Mouse (Mus musculus): ENCODE measurements at regions not wholly inside any gene's neighbourhood (a gene's known extent, or its start where the extent isn't known, plus 50 kb on each side); places are given as distances from the start of the nearest gene placed in this dataset.

DNA sequence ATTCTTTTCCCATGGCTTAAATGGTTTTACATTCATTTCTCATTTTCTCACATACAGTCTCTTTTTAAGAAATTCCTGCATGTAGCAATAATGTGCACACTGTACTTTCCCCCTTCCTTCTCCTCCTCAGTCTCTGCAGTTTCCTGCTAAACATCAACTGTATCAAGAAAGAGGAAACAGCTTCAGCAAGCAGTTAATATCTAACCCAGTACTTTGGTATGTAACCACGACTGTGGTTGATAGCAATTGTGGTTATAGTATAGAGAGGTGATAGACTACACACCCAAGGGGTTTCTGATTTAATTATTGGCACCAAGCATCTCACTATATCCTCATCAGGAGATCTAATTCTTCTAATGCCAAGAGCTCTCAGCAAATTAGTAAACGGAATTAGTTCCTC is 52.8 kb upstream of the Eci2 start:
- Histone ChIP-seq H3K79me2 (ENCODE audit: inconsistent target) (no peaks in the 10 kb centered on the region), H3K27ac (no peak overlapping the region), H3K4me3 (ENCODE audit: inconsistent target) (no peak overlapping the region), H3K36me3 (ENCODE audit: inconsistent target) (no peaks in the 10 kb centered on the region)
- WGBS (ENCODE audit: missing documents), result 6% methylated on average over 2 of the region's 2 CpGs

DNA sequence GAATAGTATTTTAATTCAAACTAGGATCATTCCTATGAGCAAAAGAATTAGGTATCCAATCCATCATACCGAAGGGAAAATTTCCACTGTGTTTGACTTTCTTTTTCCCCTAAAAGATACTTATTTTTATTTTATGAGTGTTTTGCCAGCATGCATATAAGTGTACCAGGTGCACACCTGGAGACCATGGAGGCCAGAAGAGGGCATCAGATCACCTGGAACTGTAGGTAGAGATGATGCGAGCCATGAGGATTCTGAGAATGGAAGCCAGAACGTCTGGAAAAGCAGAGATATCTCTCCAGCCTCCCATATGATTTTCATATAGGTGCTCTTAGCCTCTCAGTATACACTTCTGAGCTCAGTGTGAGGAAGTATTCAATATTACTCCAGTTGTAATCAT is 58.5 kb upstream of the Eci2 start:
- no peak overlapping the region for H3K4me3 ChIP-seq (ENCODE audit: inconsistent target)
- H3K79me2 ChIP-seq (ENCODE audit: inconsistent target), result no peaks in the 10 kb centered on the region
- WGBS (ENCODE audit: missing documents), result 90% methylated on average over 3 of the region's 3 CpGs
- H3K27ac ChIP-seq, result no peak overlapping the region
- no peaks in the 10 kb centered on the region for H3K36me3 ChIP-seq (ENCODE audit: inconsistent target)

- Histone ChIP-seq H3K27ac (no peak overlapping the region), H3K79me2 (ENCODE audit: inconsistent target) (no peaks in the 10 kb centered on the region), H3K4me3 (ENCODE audit: inconsistent target) (no peak overlapping the region), H3K36me3 (ENCODE audit: inconsistent target) (no peaks in the 10 kb centered on the region)
- 70% methylated on average over 6 of the region's 6 CpGs for WGBS (ENCODE audit: missing documents)
Measured at GRCm38 (mm10) chr13:35087246-35088040, 60.5 kb upstream of the Eci2 start.

- no peak overlapping the region for H3K27ac ChIP-seq
- no peaks in the 10 kb centered on the region for H3K36me3 ChIP-seq (ENCODE audit: inconsistent target)
- no peaks in the 10 kb centered on the region for H3K79me2 ChIP-seq (ENCODE audit: inconsistent target)
- H3K4me3 ChIP-seq (ENCODE audit: inconsistent target), result no peak overlapping the region
- WGBS (ENCODE audit: missing documents), result 93% methylated on average over 3 of the region's 3 CpGs
Measured at GRCm38 (mm10) chr13:35091155-35091554, 64.3 kb upstream of the Eci2 start.

- Histone ChIP-seq H3K27ac (no peak overlapping the region), H3K4me3 (ENCODE audit: inconsistent target) (no peak overlapping the region), H3K79me2 (ENCODE audit: inconsistent target) (no peaks in the 10 kb centered on the region), H3K36me3 (ENCODE audit: inconsistent target) (no peaks in the 10 kb centered on the region)
- WGBS (ENCODE audit: missing documents), result 16% methylated on average over 1 of the region's 1 CpGs
Measured at GRCm38 (mm10) chr13:35119782-35120181, 92.9 kb upstream of the Eci2 start.

GRCm38 (mm10) chr13:35129475-35129874 is 102.6 kb upstream of the Eci2 start:
- no peak overlapping the region for H3K4me3 ChIP-seq (ENCODE audit: inconsistent target)
- H3K36me3 ChIP-seq (ENCODE audit: inconsistent target), result no peaks in the 10 kb centered on the region
- no peak overlapping the region for H3K27ac ChIP-seq
- WGBS (ENCODE audit: missing documents), result 46% methylated on average over 2 of the region's 2 CpGs
- no peaks in the 10 kb centered on the region for H3K79me2 ChIP-seq (ENCODE audit: inconsistent target)

DNA sequence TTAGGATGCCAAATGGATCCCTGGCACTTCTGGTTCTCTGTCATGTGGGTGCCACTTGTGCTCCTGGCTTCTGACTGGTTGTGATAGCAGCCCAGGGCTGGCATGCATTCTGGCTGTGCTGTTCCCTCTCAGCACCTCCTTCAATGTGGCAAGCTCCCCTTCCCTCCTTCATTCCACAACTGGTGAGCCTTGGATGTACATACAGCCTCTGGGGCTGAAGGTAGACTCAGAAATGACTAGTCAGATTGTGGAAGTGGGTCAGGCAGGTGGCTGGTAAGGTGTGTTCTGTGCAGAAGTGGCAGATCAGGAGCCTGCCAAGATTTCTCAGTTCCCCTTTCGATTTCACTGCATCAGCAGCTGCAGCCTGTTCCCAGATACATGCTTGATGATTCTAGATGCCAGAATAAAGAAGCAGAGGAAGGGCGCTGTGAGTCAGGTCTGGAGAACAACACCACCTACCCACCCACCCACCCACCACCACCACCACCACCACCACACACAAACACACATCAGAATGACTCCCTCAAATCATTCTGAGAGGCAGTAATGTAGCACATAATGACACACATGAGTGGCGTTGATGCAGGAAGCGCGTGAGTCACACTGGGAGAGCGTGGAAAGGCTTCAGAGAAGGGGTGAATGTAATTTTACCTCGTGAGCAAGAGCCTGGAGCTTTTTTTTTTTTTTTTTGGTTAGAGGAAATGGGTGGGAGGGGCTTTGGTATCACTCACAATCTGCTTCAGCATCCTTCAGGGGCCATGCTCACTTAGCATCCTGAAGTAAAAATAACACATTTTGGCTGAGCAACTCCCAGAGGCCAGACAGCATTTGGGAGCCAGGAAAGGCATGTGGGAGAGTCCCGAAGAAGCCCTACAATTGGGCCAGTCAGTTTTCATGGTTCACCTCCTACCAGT is 104.6 kb upstream of the Eci2 start:
- 17% methylated on average over 6 of the region's 8 CpGs for WGBS (ENCODE audit: missing documents)
- H3K36me3 ChIP-seq (ENCODE audit: inconsistent target), result no peaks in the 10 kb centered on the region
- no peak overlapping the region for H3K4me3 ChIP-seq (ENCODE audit: inconsistent target)
- no peaks in the 10 kb centered on the region for H3K79me2 ChIP-seq (ENCODE audit: inconsistent target)
- no peak overlapping the region for H3K27ac ChIP-seq

DNA sequence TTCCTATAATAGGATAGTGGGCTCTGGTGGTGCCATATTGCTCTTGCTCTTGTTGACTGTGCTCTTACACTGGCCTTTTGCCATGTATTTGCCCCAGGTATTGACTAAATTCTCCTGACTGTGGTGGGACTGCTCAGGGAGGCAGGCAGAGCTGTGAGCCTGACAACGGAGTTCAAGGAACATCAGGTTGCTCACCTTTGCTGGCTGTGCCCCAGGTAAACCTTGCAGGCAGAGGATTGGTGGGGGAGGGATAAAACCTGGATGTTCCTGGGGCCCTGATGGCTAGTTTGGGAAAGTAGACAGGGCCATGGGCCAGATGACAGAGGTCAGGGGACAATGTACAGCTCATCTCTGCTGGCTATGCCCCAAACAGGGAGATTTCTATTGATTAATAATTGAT is 124.7 kb upstream of the Eci2 start:
- no peaks in the 10 kb centered on the region for H3K79me2 ChIP-seq (ENCODE audit: inconsistent target)
- H3K27ac ChIP-seq, result no peak overlapping the region
- WGBS (ENCODE audit: missing documents), result 100% methylated on average over 1 of the region's 1 CpGs
- no peaks in the 10 kb centered on the region for H3K36me3 ChIP-seq (ENCODE audit: inconsistent target)
- no peak overlapping the region for H3K4me3 ChIP-seq (ENCODE audit: inconsistent target)

- no peaks in the 10 kb centered on the region for H3K36me3 ChIP-seq (ENCODE audit: inconsistent target)
- no peak overlapping the region for H3K4me3 ChIP-seq (ENCODE audit: inconsistent target)
- 89% methylated on average over 3 of the region's 3 CpGs for WGBS (ENCODE audit: missing documents)
- H3K79me2 ChIP-seq (ENCODE audit: inconsistent target), result no peaks in the 10 kb centered on the region
- H3K27ac ChIP-seq, result no peak overlapping the region
Measured at GRCm38 (mm10) chr13:35159456-35159855, 132.6 kb upstream of the Eci2 start.

- Histone ChIP-seq H3K27ac (no peak overlapping the region), H3K79me2 (ENCODE audit: inconsistent target) (no peaks in the 10 kb centered on the region), H3K36me3 (ENCODE audit: inconsistent target) (no peaks in the 10 kb centered on the region), H3K4me3 (ENCODE audit: inconsistent target) (no peak overlapping the region)
- 81% methylated on average over 2 of the region's 2 CpGs for WGBS (ENCODE audit: missing documents)
Measured at GRCm38 (mm10) chr13:35160767-35161166, 133.9 kb upstream of the Eci2 start.

- WGBS (ENCODE audit: missing documents), result 85% methylated on average over 5 of the region's 5 CpGs
- no peak overlapping the region for H3K27ac ChIP-seq
Measured at GRCm38 (mm10) chr13:35166080-35166479, 139.2 kb upstream of the Eci2 start.

DNA sequence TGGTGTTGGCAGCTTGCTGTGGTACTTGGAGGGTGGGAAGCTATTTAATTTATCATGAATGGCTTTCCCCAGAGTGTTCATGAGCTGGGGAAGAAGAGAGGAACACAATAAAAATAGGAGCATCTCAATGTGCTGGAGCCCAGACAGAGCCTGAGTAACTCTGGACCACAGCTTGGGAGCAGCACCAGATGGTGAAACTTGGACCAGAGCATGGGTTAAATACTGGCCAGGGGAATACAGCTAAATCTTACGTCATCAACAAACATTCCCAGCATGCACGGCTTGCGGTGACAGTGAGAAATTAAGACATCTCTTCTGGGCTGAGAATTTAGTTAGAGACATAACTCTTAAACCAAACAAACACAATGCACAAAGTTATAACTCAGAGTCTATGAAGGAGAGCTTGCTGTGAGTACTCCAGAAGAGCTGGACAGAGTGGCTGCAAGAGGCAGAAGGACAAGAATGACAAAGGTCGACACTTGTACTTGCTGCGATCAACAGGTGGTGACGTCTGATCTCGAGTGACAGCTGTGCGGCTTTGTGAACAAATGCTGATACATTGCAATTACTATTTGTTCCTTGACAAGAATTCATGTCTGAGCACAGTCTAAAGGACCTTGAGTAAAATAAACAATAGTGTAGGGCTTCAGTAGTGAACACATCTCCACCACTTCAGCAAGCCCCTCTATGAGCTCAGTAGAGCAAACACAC is 140.1 kb upstream of the Eci2 start:
- WGBS (ENCODE audit: missing documents), result 94% methylated on average over 8 of the region's 8 CpGs
- H3K27ac ChIP-seq, result no peak overlapping the region
- no peaks in the 10 kb centered on the region for H3K79me2 ChIP-seq (ENCODE audit: inconsistent target)
- no peaks in the 10 kb centered on the region for H3K36me3 ChIP-seq (ENCODE audit: inconsistent target)
- no peak overlapping the region for H3K4me3 ChIP-seq (ENCODE audit: inconsistent target)

More at GRCm38 (mm10) chr13:35166080-35166479, 139.2 kb upstream of the Eci2 start:
- Histone ChIP-seq H3K36me3 (ENCODE audit: inconsistent target) (no peaks in the 10 kb centered on the region), H3K79me2 (ENCODE audit: inconsistent target) (no peaks in the 10 kb centered on the region), H3K4me3 (ENCODE audit: inconsistent target) (no peak overlapping the region)

GRCm38 (mm10) chr13:35171562-35172254 is 144.8 kb upstream of the Eci2 start:
- Histone ChIP-seq H3K27ac (no peak overlapping the region), H3K4me3 (ENCODE audit: inconsistent target) (no peak overlapping the region), H3K36me3 (ENCODE audit: inconsistent target) (no peaks in the 10 kb centered on the region), H3K79me2 (ENCODE audit: inconsistent target) (no peaks in the 10 kb centered on the region)
- 77% methylated on average over 11 of the region's 11 CpGs for WGBS (ENCODE audit: missing documents)

- no peak overlapping the region for H3K4me3 ChIP-seq (ENCODE audit: inconsistent target)
- no peaks in the 10 kb centered on the region for H3K36me3 ChIP-seq (ENCODE audit: inconsistent target)
- WGBS (ENCODE audit: missing documents), result 90% methylated on average over 2 of the region's 2 CpGs
- no peak overlapping the region for H3K27ac ChIP-seq
- H3K79me2 ChIP-seq (ENCODE audit: inconsistent target), result no peaks in the 10 kb centered on the region
Measured at GRCm38 (mm10) chr13:35173522-35173921, 146.6 kb upstream of the Eci2 start.

All from macrophage (primary cell).